Mouse (Mus musculus) E14TG2a.4 (cell line): ENCODE measurements around the gene Galnt10.

Experiments used
- CTCF ChIP-seq: conservative IDR thresholded peaks from 2 replicates; pipeline ENCODE4 v1.5.1; 2014; ENCODE audit warnings: low read length
- NANOG ChIP-seq: IDR thresholded peaks from 2 replicates; pipeline ENCODE4 v1.6.1; 2014; ENCODE audit warnings: borderline replicate concordance, low read length, mixed read lengths
- POU5F1 ChIP-seq: IDR thresholded peaks from 2 replicates; pipeline ENCODE4 v1.6.1; 2014; ENCODE audit warnings: low read length, borderline replicate concordance

GRCm38 (mm10) chr11:57631805-57632485 is 13.3 kb upstream of the Galnt10 start:
- TF ChIP-seq CTCF (no peak), NANOG (no peak), POU5F1 (no peak)
